Mouse (Mus musculus) CH12.LX (cell line): Measurements from ENCODE around the gene Sept9. TPM values are rescaled to one million over a fixed set of nuclear protein-coding genes. Genes with fewer than 3 reads are reported as not detected.

ENCODE experiments used
- DNase-seq: peaks from one replicate; pipeline ENCODE4 v3.0.0-alpha.2; 2013; ENCODE audit errors: extremely low read depth
- H3K27ac ChIP-seq: 2 replicates; pipeline ENCODE4 v1.5.1; 2012; ENCODE audit warnings: low read depth, mild to moderate bottlenecking, control low read depth, moderate library complexity; ENCODE audit not compliant: insufficient read depth
- H3K27me3 ChIP-seq: replicated peaks from 2 replicates; pipeline ENCODE3; 2012; ENCODE audit warnings: inconsistent platforms
- H3K36me3 ChIP-seq, 2 experiments: replicated peaks in 1 of 2; 2 replicates each; pipeline versions ENCODE3 to v1.6.1; 2012; ENCODE audit warnings: inconsistent platforms in 1 of 2, low read length in 1 of 2, mild to moderate bottlenecking in 1 of 2, mixed read lengths in 1 of 2, moderate library complexity in 1 of 2; ENCODE audit not compliant: control insufficient read depth in 1 of 2, insufficient read depth in 1 of 2
- H3K4me1 ChIP-seq, 2 experiments: 2 replicates each; pipeline ENCODE4 v1.6.1; 2012; ENCODE audit warnings: inconsistent platforms in 1 of 2, moderate library complexity in 1 of 2; ENCODE audit not compliant: insufficient read depth in 2 of 2, control insufficient read depth in 1 of 2
- H3K4me2 ChIP-seq: 2 replicates; pipeline ENCODE4 v1.6.1; 2012; ENCODE audit warnings: low read depth, mild to moderate bottlenecking, control low read depth; ENCODE audit not compliant: poor library complexity, insufficient read depth, severe bottlenecking
- H3K4me3 ChIP-seq, 3 experiments: fragments of 150-350 bp in 1 of 3; sonication (generic) in 1 of 3; replicated peaks in 1 of 3; 2 replicates each; pipeline versions ENCODE3 to v1.5.1; 2011 to 2012; ENCODE audit warnings: low read depth in 2 of 3, low read length in 2 of 3, mild to moderate bottlenecking in 2 of 3, moderate library complexity in 2 of 3, control low read depth in 1 of 3, improper control_type of control experiment in 1 of 3, inconsistent platforms in 1 of 3, mixed read lengths in 1 of 3; ENCODE audit not compliant: poor library complexity in 1 of 3
- H3K79me2 ChIP-seq: replicated peaks from 2 replicates; pipeline ENCODE4 v1.6.1; 2012; ENCODE audit warnings: mild to moderate bottlenecking, moderate library complexity; ENCODE audit not compliant: control insufficient read depth, poor library complexity, insufficient read depth, severe bottlenecking; ENCODE audit errors: extremely low read depth
- H3K9ac ChIP-seq: 2 replicates; pipeline ENCODE4 v1.6.1; 2012; ENCODE audit warnings: low read depth, mild to moderate bottlenecking, control low read depth, moderate library complexity; ENCODE audit not compliant: insufficient read depth
- H3K9me3 ChIP-seq: replicated peaks from 2 replicates; pipeline ENCODE3; 2012; ENCODE audit warnings: low read length, inconsistent platforms, mixed read lengths
- BHLHE40 ChIP-seq: IDR thresholded peaks from 2 replicates; pipeline ENCODE4 v1.6.1; 2011; ENCODE audit warnings: mild to moderate bottlenecking, low read depth, low read length, improper control_type of control experiment
- CHD2 ChIP-seq: IDR thresholded peaks from 2 replicates; pipeline ENCODE4 v1.6.1; 2011; ENCODE audit warnings: low read length, improper control_type of control experiment
- CTCF ChIP-seq, 2 experiments: IDR thresholded peaks in 1 of 2; conservative IDR thresholded peaks in 1 of 2; 2 replicates each; pipeline ENCODE4 v1.5.1; 2011 to 2012; ENCODE audit warnings: low read depth in 2 of 2, low read length in 2 of 2, improper control_type of control experiment in 1 of 2, inconsistent platforms in 1 of 2, mild to moderate bottlenecking in 1 of 2, moderate library complexity in 1 of 2
- EP300 ChIP-seq: IDR thresholded peaks from 2 replicates; pipeline ENCODE4 v1.6.1; 2011; ENCODE audit warnings: low read length, improper control_type of control experiment
- HCFC1 ChIP-seq: IDR thresholded peaks from 2 replicates; pipeline ENCODE4 v1.6.1; 2012; ENCODE audit warnings: low read depth, mild to moderate bottlenecking, inconsistent platforms, low read length, improper control_type of control experiment
- JUND ChIP-seq: conservative IDR thresholded peaks from 2 replicates; pipeline ENCODE4 v1.6.1; 2011; ENCODE audit warnings: low read depth, low read length, improper control_type of control experiment
- MEF2A ChIP-seq: IDR thresholded peaks from 2 replicates; pipeline ENCODE4 v1.6.1; 2014; ENCODE audit warnings: low read depth, mild to moderate bottlenecking, inconsistent platforms, low read length, improper control_type of control experiment, borderline replicate concordance
- MYC ChIP-seq: IDR thresholded peaks from 2 replicates; pipeline ENCODE4 v1.6.1; 2011; ENCODE audit warnings: low read depth, mild to moderate bottlenecking, improper control_type of control experiment, low read length
- NRF1 ChIP-seq: IDR thresholded peaks from 2 replicates; pipeline ENCODE4 v1.6.1; 2014; ENCODE audit warnings: low read depth, mild to moderate bottlenecking, inconsistent platforms, low read length, improper control_type of control experiment, moderate library complexity
- PAX5 ChIP-seq: IDR thresholded peaks from 2 replicates; pipeline ENCODE4 v1.6.1; 2012; ENCODE audit warnings: low read length, inconsistent platforms, mixed read lengths
- SIN3A ChIP-seq: IDR thresholded peaks from 2 replicates; pipeline ENCODE4 v1.6.1; 2012; ENCODE audit warnings: low read length, improper control_type of control experiment, inconsistent platforms
- SMC3 ChIP-seq: IDR thresholded peaks from 2 replicates; pipeline ENCODE4 v1.6.1; 2011; ENCODE audit warnings: low read depth, low read length, improper control_type of control experiment
- TCF12 ChIP-seq: IDR thresholded peaks from 2 replicates; pipeline ENCODE4 v1.6.1; 2014; ENCODE audit warnings: low read depth, mild to moderate bottlenecking, inconsistent platforms, low read length, improper control_type of control experiment
- ZKSCAN1 ChIP-seq: IDR thresholded peaks from 2 replicates; pipeline ENCODE4 v1.6.1; 2012; ENCODE audit warnings: low read depth, inconsistent platforms, low read length, improper control_type of control experiment, borderline replicate concordance
- ZMIZ1 ChIP-seq: IDR thresholded peaks from 2 replicates; pipeline ENCODE4 v1.6.1; 2012; ENCODE audit warnings: low read depth, mild to moderate bottlenecking, inconsistent platforms, low read length, improper control_type of control experiment
- dilution Hi-C: fragments of 300-500 bp; cut with MboI; formaldehyde crosslinking; loops from 2 replicates; pipeline ENCODE4 v1.14.3; 2020; ENCODE audit warnings: low sequenced_read_pairs; ENCODE audit not compliant: extremely low pct_unique_long_range_greater_than_20kb, extremely low pct_ligation_motif_present
- in situ Hi-C: fragments of 300-500 bp; cut with MboI; formaldehyde crosslinking; loops from 3 replicates; pipeline ENCODE4 v1.14.3; 2019; ENCODE audit warnings: low sequenced_read_pairs, low pct_ligation_motif_present, low pct_unique_long_range_greater_than_20kb, mixed read lengths
- polyA plus RNA-seq: library from polyadenylated mRNA; unstranded; fragments of >175 nt; gene quantifications from 2 replicates; pipeline ENCODE4 v1.2.1, GENCODE M21; 2012; ENCODE audit warnings: low read depth; ENCODE audit not compliant: insufficient read length
- total RNA-seq, 2 experiments: library from RNA; depleted of rRNA; stranded (reverse); fragments of 300-350 nt in 1 of 2; fragments of >200 nt in 1 of 2; gene quantifications; 2 replicates each; pipeline ENCODE4 v1.2.3; 2012 to 2014

The Sept9 gene
- total and polyA plus RNA-seq, 3 experiments, result 47.6 to 128 (median 110) TPM

- Histone ChIP-seq H3K4me1 (peaks cover 24 to 71% of the 10 kb centered on the region in 2 experiments), H3K27ac (no peak overlapping the region), H3K9ac (no peak overlapping the region), H3K79me2 (peaks cover 5% of the 10 kb centered on the region; the same call in 1 of the 2 replicates), H3K4me2 (no peak overlapping the region), H3K36me3 (peaks cover 37 to 72% of the 10 kb centered on the region in 2 experiments)
- dilution Hi-C loops (no loop called here), in situ Hi-C loops (no loop called here)
- no peak for DNase-seq
- no peak for TF ChIP-seq HCFC1
- TF ChIP-seq BHLHE40, result no peak
- no peak for TF ChIP-seq CTCF (conservative IDR thresholded peaks at IDR 0.05 in 1 of 2, IDR thresholded peaks at IDR 0.05 in 1 of 2; ENCODE audit: low read depth in 2 of 2, low read length in 2 of 2)
- TF ChIP-seq JUND, result no peak
- no peak for TF ChIP-seq SIN3A
- TF ChIP-seq, all 38 proteins: peak for 0
- H3K9me3 ChIP-seq, result no peaks in the 10 kb centered on the region
- no peak overlapping the region for H3K4me3 ChIP-seq
- H3K27me3 ChIP-seq, result no peaks in the 10 kb centered on the region
Observed at GRCm38 (mm10) chr11:117295266-117295665, 95.8 kb downstream of the Sept9 start.

- Histone ChIP-seq H3K36me3 (peaks cover 28 to 70% of the 10 kb centered on the region in 2 experiments), H3K4me2 (no peak overlapping the region), H3K27me3 (no peaks in the 10 kb centered on the region), H3K27ac (no peak overlapping the region), H3K9ac (no peak overlapping the region), H3K4me3 (no peak overlapping the region), H3K9me3 (peaks cover 3% of the 10 kb centered on the region), H3K4me1 (peaks cover 24 to 68% of the 10 kb centered on the region in 2 experiments), H3K79me2 (peaks cover 11% of the 10 kb centered on the region)
- no peak for DNase-seq
- in situ Hi-C loops, result no loop called here
- dilution Hi-C loops, result no loop called here
- TF ChIP-seq TCF12, result no peak
- TF ChIP-seq CHD2, result no peak
- TF ChIP-seq NRF1, result no peak
- no peak for TF ChIP-seq MEF2A
- no peak for TF ChIP-seq SMC3
- TF ChIP-seq MYC, result no peak
- no peak for TF ChIP-seq ZMIZ1
- no peak for TF ChIP-seq PAX5
- TF ChIP-seq ZKSCAN1, result no peak
- no peak for TF ChIP-seq EP300
Observed at GRCm38 (mm10) chr11:117296116-117296499, 96.6 kb downstream of the Sept9 start.
